ENCODE assay signal across 15 mouse cellular contexts in the genomic region with DNA sequence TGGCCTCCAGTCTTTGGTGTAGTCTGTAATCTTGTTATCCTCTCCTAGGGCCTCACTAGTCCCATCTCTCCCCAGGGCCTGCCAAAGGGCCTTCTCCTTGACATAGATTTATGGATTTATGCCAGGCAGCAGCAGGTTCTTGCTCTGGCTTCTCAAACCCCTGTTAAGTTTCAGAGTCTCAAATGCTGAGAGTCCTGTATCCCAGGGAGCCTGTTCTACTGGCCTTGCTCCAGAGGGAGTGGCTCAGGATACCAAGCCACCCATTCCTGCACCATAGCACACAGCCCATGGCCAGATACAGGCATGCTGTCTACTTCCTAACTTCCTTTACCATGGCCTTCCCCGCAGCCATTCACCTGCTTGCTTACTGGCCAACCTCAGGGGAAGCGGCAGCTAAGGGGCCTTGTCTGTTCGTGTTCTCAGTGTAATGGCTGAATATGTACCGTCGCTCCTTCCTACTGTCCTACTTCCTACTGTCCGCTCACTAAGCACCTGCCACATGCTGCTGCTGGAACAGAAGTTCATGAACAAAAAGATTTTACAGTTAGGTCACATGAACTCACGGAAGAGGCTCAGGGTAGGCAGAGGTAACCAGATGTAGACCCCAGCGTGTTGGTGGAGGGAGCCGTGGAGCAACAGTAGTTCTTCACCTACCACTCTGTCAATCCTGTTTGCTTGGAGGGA.
"Had no signal": no experiment of that assay in that cellular context is flagged by ENCODE, and none has a peak within 500 bp of the region (broad histone marks: within the 10 kb centered on the region; RNA-seq: fewer than 3 reads in every experiment).

No protein-coding gene starts in this region.

- H3K4me3 ChIP-seq: intestine, embryonic 15.5 days; limb, embryonic 12.5 days; midbrain, embryonic 10.5 days; midbrain, embryonic 15.5 days; neural tube, embryonic 13.5 days had no signal

- H3K4me2 ChIP-seq: intestine, embryonic 15.5 days; limb, embryonic 12.5 days; midbrain, embryonic 15.5 days; neural tube, embryonic 13.5 days had no signal

- ATAC-seq: intestine, embryonic 15.5 days; lung, postnatal 0 days; midbrain, embryonic 15.5 days had no signal

- H3K27ac ChIP-seq: intestine, embryonic 15.5 days; kidney, postnatal 0 days; limb, embryonic 12.5 days; liver, embryonic 14.5 days; midbrain, embryonic 10.5 days; midbrain, embryonic 15.5 days; neural tube, embryonic 13.5 days had no signal

- H3K9ac ChIP-seq: intestine, embryonic 15.5 days; limb, embryonic 12.5 days; liver, embryonic 14.5 days; midbrain, embryonic 15.5 days; neural tube, embryonic 13.5 days had no signal

- H3K9me3 ChIP-seq: intestine, embryonic 15.5 days; limb, embryonic 12.5 days; midbrain, embryonic 10.5 days; midbrain, embryonic 15.5 days; neural tube, embryonic 13.5 days had no signal

- DNase-seq: kidney, adult 8-10 months; kidney, postnatal 36 days; lung, adult 2 months; lung, postnatal 4 days; retina, postnatal 1 day; right cerebral cortex, postnatal 4 days; thymus, postnatal 14 days had no signal

- H3K27me3 ChIP-seq: intestine, embryonic 15.5 days; midbrain, embryonic 15.5 days; neural tube, embryonic 13.5 days had no signal
